Mouse (Mus musculus) liver, adult 2 months (tissue): ENCODE results near the gene Gstp3.

ENCODE experiments used
- CTCF ChIP-seq: fragments of 200-500 bp; IDR thresholded peaks from 2 replicates; pipeline ENCODE4 v1.5.1; 2011; ENCODE audit warnings: low read depth, low read length, control low read depth
- POLR2A ChIP-seq: fragments of 200-500 bp; IDR thresholded peaks from 2 replicates; pipeline ENCODE4 v1.6.1; 2011; ENCODE audit warnings: low read length, control low read depth; ENCODE audit not compliant: insufficient read depth; ENCODE audit errors: extremely low read depth

DNA sequence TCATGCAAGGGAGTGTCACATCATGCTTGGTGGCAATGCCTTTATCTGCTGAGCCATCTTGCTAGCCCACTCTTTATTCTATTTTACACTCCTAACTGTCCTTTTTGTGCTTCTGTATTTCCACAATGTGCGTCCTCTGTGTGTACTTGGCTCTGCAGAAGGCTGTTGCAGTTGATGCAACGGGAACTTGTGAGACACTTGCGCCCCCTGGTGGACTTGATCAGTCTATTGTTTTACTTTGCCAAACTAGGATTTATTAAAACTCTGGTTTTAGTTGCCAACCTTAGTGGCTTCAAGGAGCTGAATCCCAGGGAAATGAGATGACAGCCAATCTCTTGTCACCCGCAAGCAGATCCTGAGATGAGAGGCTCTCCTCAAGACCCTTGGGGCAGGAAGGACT is 11.5 kb downstream of the Gstp3 start:
- peak; percentile 70 for TF ChIP-seq CTCF
- TF ChIP-seq POLR2A, result no peak
